Mouse (Mus musculus): ENCODE measurements around the gene Olfr206.
"Not testable (repeated sequence)": the region's sequence is repeated elsewhere in the genome, so short reads cannot be mapped to it uniquely, and the experiment has no call there.

Gene Olfr206

DNA sequence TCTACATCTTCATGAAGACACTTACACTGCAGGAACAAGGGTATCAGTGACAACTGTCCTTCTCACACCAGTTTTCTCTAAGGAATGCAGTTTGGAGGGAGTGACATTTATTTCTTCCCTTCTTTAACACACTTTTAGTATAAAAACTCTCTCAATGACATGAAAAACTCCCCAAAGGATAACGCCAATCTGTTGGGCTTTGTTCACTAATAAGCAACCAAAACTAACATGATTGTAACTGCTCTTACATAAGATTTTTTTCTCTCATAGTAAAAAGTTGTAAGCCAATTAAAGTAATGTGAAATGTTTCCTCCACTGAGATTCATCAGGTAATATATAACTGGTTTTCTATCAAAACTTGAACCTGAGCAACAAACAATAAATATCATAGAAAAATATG, at the start of gene Olfr206:
Gene Olfr206, minus strand, starts transcription at position 101 of the 400 bp plus-strand sequence.
- no peak for DNase-seq (ENCODE audit: low spot score)

GRCm38 (mm10) chr16:59393300-59393699, 44.3 kb upstream of the Olfr206 start:
- DNase-seq (ENCODE audit: low spot score), result no peak

GRCm38 (mm10) chr16:59363893-59364292, 14.8 kb upstream of the Olfr206 start, which contains the start of gene Olfr209:
Gene Olfr209, minus strand, starts transcription at chr16:59363993.
- no peak for DNase-seq (ENCODE audit: low spot score)

DNA sequence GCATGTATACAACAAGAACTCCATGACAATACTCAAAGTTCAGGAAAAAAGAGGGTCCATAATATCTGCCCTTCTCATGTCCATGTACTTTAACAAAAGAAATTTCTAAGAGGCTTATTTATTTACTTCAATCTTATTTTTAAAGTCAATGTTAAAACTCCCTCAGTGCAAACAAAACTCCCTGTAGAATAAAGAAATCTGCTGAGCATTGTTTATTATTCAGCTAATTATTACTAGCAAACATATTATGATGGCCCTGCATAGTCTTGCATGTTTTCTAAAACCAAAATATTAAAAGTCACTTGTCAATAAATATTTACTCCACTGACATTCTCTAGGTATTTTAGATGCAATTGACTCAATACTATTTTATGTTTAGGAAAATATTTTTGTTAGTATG, 18.0 kb downstream of the Olfr206 start, which contains the start of gene Olfr205:
Gene Olfr205, minus strand, starts transcription at position 101 of the 400 bp plus-strand sequence.
- DNase-seq (ENCODE audit: low spot score), result no peak

DNA sequence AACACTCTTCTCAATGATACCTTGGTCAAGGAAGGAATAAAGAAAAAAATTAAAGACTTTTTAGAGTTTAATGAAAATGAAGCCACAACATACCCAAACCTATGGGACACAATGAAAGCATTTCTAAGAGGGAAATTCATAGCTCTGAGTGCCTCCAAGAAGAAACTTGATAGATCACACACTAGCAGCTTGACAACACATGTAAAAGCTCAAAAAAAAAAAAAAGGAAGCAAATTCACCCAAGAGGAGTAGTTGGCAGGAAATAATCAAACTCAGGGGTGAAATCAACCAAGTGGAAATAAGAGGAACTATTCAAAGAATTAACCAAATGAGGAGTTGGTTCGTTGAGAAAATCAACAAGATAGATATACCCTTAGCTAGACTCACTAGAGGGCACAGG, 25.8 kb downstream of the Olfr206 start:
- not testable (repeated sequence) for DNase-seq (ENCODE audit: low spot score)

DNA sequence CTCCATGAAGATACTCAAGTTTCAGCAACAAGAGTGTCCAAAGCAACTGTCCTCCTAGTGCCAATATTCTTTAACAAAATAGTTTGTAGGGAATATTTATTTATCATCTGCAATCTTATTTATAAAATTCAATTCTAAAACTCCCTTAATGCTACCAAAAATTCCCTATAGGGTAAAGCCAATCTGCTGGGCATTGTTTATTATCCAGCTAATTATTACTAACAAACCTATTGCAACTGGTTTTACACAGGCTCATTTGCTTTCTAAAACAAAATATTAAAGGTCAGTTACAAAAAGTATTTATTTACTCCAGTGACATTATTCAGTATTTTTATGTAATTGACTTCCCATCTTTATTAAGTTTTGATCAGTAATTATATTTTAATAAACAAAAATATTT, 30.9 kb downstream of the Olfr206 start, which contains the start of gene Olfr204:
Gene Olfr204, minus strand, starts transcription at position 101 of the 400 bp plus-strand sequence.
- no peak for DNase-seq (ENCODE audit: low spot score)

DNA sequence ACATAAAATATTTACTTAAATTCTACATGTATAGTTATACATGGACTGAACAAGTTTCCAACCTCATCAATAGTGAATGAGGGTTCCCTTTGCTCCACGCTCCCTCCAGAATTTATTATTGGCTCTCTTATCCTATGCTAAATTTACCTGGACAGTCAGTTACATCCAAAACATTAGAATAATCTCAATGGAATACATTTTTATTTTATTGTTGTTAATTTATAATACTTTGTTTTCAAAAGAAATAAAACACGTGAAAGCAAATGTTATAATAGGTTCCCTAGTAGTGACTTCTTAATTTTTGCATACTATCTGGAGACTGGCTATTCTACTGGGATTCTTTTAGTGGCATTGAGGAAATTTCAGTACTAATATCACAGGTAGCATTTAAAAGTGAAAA, 50.5 kb downstream of the Olfr206 start, which contains the start of gene Olfr203:
Gene Olfr203, plus strand, starts transcription at position 301 of the 400 bp plus-strand sequence.
- no peak for DNase-seq (ENCODE audit: low spot score)
